Comparison of ENCODE assay signal across 1 mouse cellular context in the genomic region with DNA sequence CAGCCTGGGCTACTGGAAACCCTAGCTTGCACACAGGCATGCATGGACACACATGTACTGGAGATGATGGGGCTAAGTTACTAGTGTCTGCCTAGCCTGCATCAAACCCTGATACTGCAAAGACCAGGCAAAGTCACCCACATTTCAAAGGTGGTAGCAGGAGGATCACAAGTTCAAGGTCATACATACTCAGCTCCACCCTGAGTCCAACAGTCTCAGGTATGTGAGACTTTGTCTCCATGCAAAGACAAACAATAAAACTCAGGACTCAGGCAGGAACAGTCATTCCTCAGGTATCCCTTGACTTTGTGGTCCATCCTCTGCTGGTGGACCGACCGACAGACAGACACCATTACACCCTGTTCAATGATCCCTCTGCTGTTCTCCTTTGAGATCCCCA.
TF ChIP-seq lines count a peak whose summit lies in the region.

No protein-coding gene starts in this region.

TF ChIP-seq in MEL, 35 proteins besides CTCF, POLR2A, EP300 and RAD21:
- TF ChIP-seq JUND (IDR thresholded peaks at IDR 0.05; ENCODE audit: low read depth, low read length) (no peak), MAX (IDR thresholded peaks at IDR 0.05; ENCODE audit: low read length) (0 out of 2 replicates have a peak, but pooled peaks have one; percentile 10), TCF12 (IDR thresholded peaks at IDR 0.05; ENCODE audit: low read depth, low read length) (no peak), E2F4 (IDR thresholded peaks at IDR 0.05; ENCODE audit: borderline replicate concordance, low read depth, low read length) (no peak)
